Mouse (Mus musculus): ENCODE measurements at regions not wholly inside any gene's neighbourhood (a gene's known extent, or its start where the extent isn't known, plus 50 kb on each side); places are given as distances from the start of the nearest gene placed in this dataset.
A peak's percentile ranks its signal among the peaks of the same experiment; 100 is the strongest.

- DNase-seq (ENCODE audit: low read depth in 3 of 3, low spot score in 3 of 3) (no peak), ATAC-seq (ENCODE audit: insufficient read depth) (no peak)
- no peak overlapping the region for H3K27ac ChIP-seq
- H3K4me2 ChIP-seq (ENCODE audit: low read depth), result no peak overlapping the region
- H3K9me3 ChIP-seq (ENCODE audit: control insufficient read depth, low read length), result no peaks in the 10 kb centered on the region
- no peak overlapping the region for H3K9ac ChIP-seq (replicated peaks)
- no peaks in the 10 kb centered on the region for H3K27me3 ChIP-seq (ENCODE audit: control insufficient read depth, insufficient read depth, low read length)
- H3K4me3 ChIP-seq (ENCODE audit: insufficient read depth in 1 of 2, low read depth in 2 of 2, low read length in 2 of 2), result no peak overlapping the region
- H3K4me1 ChIP-seq (replicated peaks; ENCODE audit: control insufficient read depth in 2 of 2, insufficient read depth in 2 of 2, low read length in 1 of 2), result no peaks in the 10 kb centered on the region
- TF ChIP-seq CTCF (IDR thresholded peaks at IDR 0.05; ENCODE audit: low read depth) (0 out of 2 replicates have a peak, but pooled peaks have one; percentile 9), EP300 (IDR thresholded peaks at IDR 0.05; ENCODE audit: low read depth) (no peak)
- H3K36me3 ChIP-seq (replicated peaks; ENCODE audit: control insufficient read depth, insufficient read depth, low read depth), result no peaks in the 10 kb centered on the region
- 58% methylated on average over 6 of the region's 6 CpGs for WGBS (ENCODE audit: insufficient replicate concordance)
Observed at GRCm38 (mm10) chr14:64557453-64557852, 453.4 kb downstream of the Prss52 start.

DNA sequence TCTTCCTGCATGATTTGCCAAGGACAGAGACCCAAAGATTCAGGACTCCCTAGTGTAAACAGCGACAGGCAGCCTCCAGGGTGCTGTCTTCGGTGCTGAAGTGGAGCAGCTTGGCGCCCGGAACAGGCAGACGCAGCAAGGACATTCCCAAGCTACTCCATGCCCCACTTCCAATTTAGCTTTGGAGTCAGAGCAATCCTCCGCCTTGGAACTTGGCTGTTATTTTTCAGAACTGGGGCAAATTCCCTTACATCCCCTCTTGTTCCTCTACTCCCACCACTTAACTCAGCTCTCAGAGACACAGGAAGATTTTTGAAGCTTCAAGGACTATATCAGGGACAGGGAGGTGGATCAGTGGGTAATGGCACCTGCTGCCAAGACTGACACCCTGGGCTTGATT lies 464.6 kb downstream of the Prss52 start:
- Histone ChIP-seq H3K9ac (replicated peaks) (no peak overlapping the region), H3K4me1 (replicated peaks; ENCODE audit: control insufficient read depth in 2 of 2, insufficient read depth in 2 of 2, low read length in 1 of 2) (no peaks in the 10 kb centered on the region), H3K9me3 (ENCODE audit: control insufficient read depth, low read length) (no peaks in the 10 kb centered on the region), H3K36me3 (replicated peaks; ENCODE audit: control insufficient read depth, insufficient read depth, low read depth) (no peaks in the 10 kb centered on the region), H3K4me3 (ENCODE audit: insufficient read depth in 1 of 2, low read depth in 2 of 2, low read length in 2 of 2) (no peak overlapping the region), H3K27ac (no peak overlapping the region), H3K4me2 (ENCODE audit: low read depth) (no peak overlapping the region), H3K27me3 (ENCODE audit: control insufficient read depth, insufficient read depth, low read length) (no peaks in the 10 kb centered on the region)
- DNase-seq (ENCODE audit: low read depth in 3 of 3, low spot score in 3 of 3) (no peak), ATAC-seq (ENCODE audit: insufficient read depth) (no peak)
- WGBS (ENCODE audit: insufficient replicate concordance), result 11% methylated on average over 6 of the region's 6 CpGs
- TF ChIP-seq EP300 (IDR thresholded peaks at IDR 0.05; ENCODE audit: low read depth) (no peak), CTCF (IDR thresholded peaks at IDR 0.05; ENCODE audit: low read depth) (no peak)

DNA sequence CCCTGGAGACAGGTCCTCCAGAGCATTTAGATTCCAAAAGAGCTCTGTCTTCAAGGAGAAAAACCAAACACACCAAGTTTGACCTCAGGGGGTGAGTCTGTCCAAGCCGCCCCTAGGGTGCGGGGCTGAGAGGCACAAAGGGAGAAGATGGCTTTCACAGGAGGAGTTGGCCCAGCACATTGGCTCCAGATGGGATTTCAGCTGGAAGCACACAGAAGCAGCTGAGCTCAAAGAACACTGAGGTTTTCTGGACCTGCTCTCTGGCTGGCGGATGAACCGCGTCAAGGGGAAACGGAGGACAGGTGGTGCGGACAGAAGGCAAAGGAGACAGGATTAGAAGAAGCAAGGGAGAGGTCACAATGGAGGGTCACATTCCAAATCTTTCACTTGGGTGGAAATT lies 466.9 kb downstream of the Prss52 start:
- no peak overlapping the region for H3K4me3 ChIP-seq (ENCODE audit: insufficient read depth in 1 of 2, low read depth in 2 of 2, low read length in 2 of 2)
- H3K27me3 ChIP-seq (ENCODE audit: control insufficient read depth, insufficient read depth, low read length), result no peaks in the 10 kb centered on the region
- H3K36me3 ChIP-seq (replicated peaks; ENCODE audit: control insufficient read depth, insufficient read depth, low read depth), result no peaks in the 10 kb centered on the region
- no peaks in the 10 kb centered on the region for H3K9me3 ChIP-seq (ENCODE audit: control insufficient read depth, low read length)
- H3K4me1 ChIP-seq (replicated peaks; ENCODE audit: control insufficient read depth in 2 of 2, insufficient read depth in 2 of 2, low read length in 1 of 2), result no peaks in the 10 kb centered on the region
- no peak overlapping the region for H3K9ac ChIP-seq (replicated peaks)
- WGBS (ENCODE audit: insufficient replicate concordance), result 76% methylated on average over 7 of the region's 7 CpGs
- no peak overlapping the region for H3K4me2 ChIP-seq (ENCODE audit: low read depth)
- H3K27ac ChIP-seq, result no peak overlapping the region
- ATAC-seq (ENCODE audit: insufficient read depth), result no peak
- TF ChIP-seq CTCF (IDR thresholded peaks at IDR 0.05; ENCODE audit: low read depth) (no peak), EP300 (IDR thresholded peaks at IDR 0.05; ENCODE audit: low read depth) (no peak)
- DNase-seq (ENCODE audit: low read depth in 3 of 3, low spot score in 3 of 3), result no peak

DNA sequence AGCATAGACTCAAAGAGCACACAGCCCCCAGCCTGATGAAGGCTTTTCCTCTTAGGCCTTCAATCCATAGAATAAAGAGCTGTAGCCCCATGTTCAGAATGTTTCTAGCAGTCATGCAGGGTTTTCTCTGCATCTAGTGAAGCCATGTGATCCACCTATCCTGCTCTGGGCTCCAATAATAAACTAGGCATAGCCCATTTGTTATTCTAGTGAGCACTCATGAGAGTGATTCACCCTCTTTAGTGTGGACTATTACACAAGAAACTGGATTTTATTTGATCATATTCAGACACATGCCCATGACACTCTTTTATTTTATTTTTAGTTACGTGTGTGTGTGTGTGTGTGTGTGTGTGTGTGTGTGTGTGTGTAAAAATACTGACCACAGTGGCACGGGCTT lies 468.7 kb downstream of the Prss52 start:
- H3K4me3 ChIP-seq (ENCODE audit: insufficient read depth in 1 of 2, low read depth in 2 of 2, low read length in 2 of 2), result no peak overlapping the region
- no peak overlapping the region for H3K4me2 ChIP-seq (ENCODE audit: low read depth)
- H3K36me3 ChIP-seq (replicated peaks; ENCODE audit: control insufficient read depth, insufficient read depth, low read depth), result no peaks in the 10 kb centered on the region
- H3K27me3 ChIP-seq (ENCODE audit: control insufficient read depth, insufficient read depth, low read length), result no peaks in the 10 kb centered on the region
- no peaks in the 10 kb centered on the region for H3K9me3 ChIP-seq (ENCODE audit: control insufficient read depth, low read length)
- no peak overlapping the region for H3K9ac ChIP-seq (replicated peaks)
- TF ChIP-seq EP300 (IDR thresholded peaks at IDR 0.05; ENCODE audit: low read depth) (no peak), CTCF (IDR thresholded peaks at IDR 0.05; ENCODE audit: low read depth) (no peak)
- ATAC-seq (ENCODE audit: insufficient read depth) (no peak), DNase-seq (ENCODE audit: low read depth in 3 of 3, low spot score in 3 of 3) (no peak)
- H3K27ac ChIP-seq, result no peak overlapping the region
- WGBS (ENCODE audit: insufficient replicate concordance), result 46% methylated on average over 2 of the region's 2 CpGs
- no peaks in the 10 kb centered on the region for H3K4me1 ChIP-seq (replicated peaks; ENCODE audit: control insufficient read depth in 2 of 2, insufficient read depth in 2 of 2, low read length in 1 of 2)

GRCm38 (mm10) chr14:64573773-64574172 lies 469.7 kb downstream of the Prss52 start:
- Histone ChIP-seq H3K27ac (no peak overlapping the region), H3K36me3 (replicated peaks; ENCODE audit: control insufficient read depth, insufficient read depth, low read depth) (no peaks in the 10 kb centered on the region), H3K4me1 (replicated peaks; ENCODE audit: control insufficient read depth in 2 of 2, insufficient read depth in 2 of 2, low read length in 1 of 2) (no peaks in the 10 kb centered on the region), H3K27me3 (ENCODE audit: control insufficient read depth, insufficient read depth, low read length) (no peaks in the 10 kb centered on the region), H3K9ac (replicated peaks) (no peak overlapping the region), H3K4me2 (ENCODE audit: low read depth) (no peak overlapping the region), H3K4me3 (ENCODE audit: insufficient read depth in 1 of 2, low read depth in 2 of 2, low read length in 2 of 2) (no peak overlapping the region), H3K9me3 (ENCODE audit: control insufficient read depth, low read length) (no peaks in the 10 kb centered on the region)
- no peak for ATAC-seq (ENCODE audit: insufficient read depth)
- TF ChIP-seq CTCF (IDR thresholded peaks at IDR 0.05; ENCODE audit: low read depth) (no peak), EP300 (IDR thresholded peaks at IDR 0.05; ENCODE audit: low read depth) (no peak)
- no peak for DNase-seq (ENCODE audit: low read depth in 3 of 3, low spot score in 3 of 3)
- WGBS (ENCODE audit: insufficient replicate concordance), result 54% methylated on average over 5 of the region's 5 CpGs

All from liver, embryonic 14.5 days (tissue).